Mouse (Mus musculus) A20 (cell line): ENCODE data around the gene Strip1.
"Not testable (repeated sequence)": the region's sequence is repeated elsewhere in the genome, so short reads cannot be mapped to it uniquely, and the experiment has no call there.

ENCODE experiments used
- DNase-seq: peaks from one replicate; pipeline ENCODE4 v3.0.0-alpha.2; 2011; ENCODE audit warnings: low read depth, low spot score

The Strip1 gene

DNA sequence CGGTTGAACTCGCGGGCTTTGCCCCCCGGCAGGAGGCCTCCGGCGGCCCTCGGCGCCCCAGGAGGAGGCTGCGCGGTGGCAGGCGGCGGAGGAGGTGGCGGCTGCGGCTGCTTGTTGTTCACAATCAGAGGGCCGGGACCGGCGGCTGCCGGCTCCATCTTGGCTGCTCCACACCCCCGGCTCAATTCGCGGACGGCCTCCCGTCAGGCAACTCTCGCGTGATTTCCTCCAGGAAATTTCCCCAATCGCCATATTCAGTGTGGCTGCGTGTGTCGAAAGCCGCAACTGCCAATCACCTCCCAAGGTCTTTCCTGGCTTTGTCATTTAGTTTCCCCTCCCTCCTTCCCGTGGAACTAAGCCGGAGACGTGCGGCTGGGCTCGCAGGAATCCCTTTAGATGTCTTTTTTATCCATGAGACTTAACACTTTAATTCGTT, at the start of gene Strip1:
Gene Strip1 (minus strand): TSS at position 172 of the 436 bp plus-strand sequence.
- DNase-seq, result peak; percentile 92

DNA sequence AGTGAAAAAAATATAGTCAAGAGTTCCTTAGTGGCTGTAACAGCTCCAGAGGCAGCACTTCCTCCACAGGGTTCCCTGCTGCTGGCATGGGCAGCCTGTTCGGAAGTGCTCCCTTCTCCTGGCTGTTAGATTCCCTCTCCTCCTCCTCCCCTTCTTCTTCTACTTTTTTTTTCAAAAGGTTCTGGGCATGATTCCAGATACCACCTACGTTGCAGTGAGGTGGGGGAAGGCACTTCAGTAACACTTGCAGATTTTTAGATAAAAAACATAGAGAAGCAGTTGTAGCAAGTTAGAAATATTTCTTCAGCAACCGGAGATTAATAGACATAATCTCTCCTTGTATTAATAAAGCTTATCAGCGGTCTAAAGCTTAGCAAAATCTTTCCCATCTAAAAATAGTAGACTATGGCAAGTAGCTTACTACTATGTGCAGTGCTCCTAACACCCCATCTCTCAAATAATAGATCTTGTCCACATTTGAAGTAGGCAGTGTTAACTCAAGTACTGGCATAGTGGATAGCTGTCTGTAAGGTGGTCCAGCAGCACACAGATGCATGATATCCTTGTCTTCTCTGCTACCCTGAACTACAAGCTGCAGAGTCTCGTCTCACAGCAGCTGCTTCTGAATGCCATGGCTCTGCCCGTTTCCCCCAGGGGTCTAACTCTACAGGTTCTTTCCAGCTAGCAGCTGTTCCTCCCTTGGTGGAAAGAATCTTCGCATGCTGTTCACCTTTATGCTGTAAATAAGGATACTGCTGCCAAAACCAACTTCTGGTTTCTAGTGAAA, 49.5 kb upstream of the Strip1 start:
- peak; percentile 9 for DNase-seq

- no peak for DNase-seq
Observed at GRCm38 (mm10) chr3:107671509-107671908, 40.0 kb upstream of the Strip1 start.

- DNase-seq, result no peak
Observed at GRCm38 (mm10) chr3:107670500-107670899, 39.0 kb upstream of the Strip1 start.

DNA sequence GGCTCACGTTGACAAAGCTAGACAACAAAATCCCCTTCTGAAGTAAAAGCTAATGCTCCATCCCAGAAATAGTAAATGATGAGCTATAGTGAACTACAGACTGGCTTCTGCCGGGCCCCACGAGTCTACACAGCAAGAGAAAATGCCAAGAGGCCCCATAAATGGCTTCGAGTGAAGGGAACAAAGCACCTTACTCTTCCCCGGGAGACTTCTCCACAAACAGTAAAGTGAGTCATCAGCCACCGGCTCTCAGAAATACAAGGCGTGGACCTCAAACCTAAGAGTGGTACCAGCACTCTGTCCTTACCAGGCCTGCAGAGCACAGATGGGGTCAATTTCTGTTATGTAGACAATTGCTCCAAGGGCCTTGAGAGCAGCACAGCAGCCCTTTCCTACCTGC, 37.3 kb upstream of the Strip1 start:
- no peak for DNase-seq

- DNase-seq, result no peak
Observed at GRCm38 (mm10) chr3:107667426-107667825, 35.9 kb upstream of the Strip1 start.

- DNase-seq, result no peak
Observed at GRCm38 (mm10) chr3:107664641-107665040, 33.1 kb upstream of the Strip1 start.

DNA sequence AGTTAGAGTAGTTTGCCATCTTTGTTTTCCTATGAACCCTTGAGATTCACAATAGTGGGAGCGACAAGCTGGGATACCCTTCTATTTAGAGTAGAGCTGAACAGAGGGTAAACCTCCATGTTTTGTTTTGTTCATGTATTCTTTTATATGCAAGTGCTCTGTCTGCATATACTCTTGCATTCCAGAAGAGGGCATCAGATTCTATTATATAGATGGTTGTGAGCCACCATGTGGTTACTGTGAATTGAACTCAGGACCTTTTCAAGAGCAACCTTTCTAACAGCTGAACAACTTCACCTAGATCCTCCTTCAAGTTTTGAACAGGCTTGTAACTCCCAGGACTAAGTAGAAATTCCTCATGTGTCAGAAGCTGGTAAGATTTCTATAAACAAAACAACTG, 27.5 kb upstream of the Strip1 start:
- DNase-seq, result peak; percentile 46

GRCm38 (mm10) chr3:107656888-107657287, 25.4 kb upstream of the Strip1 start:
- DNase-seq, result no peak

GRCm38 (mm10) chr3:107656151-107656550, 24.7 kb upstream of the Strip1 start:
- no peak for DNase-seq

- DNase-seq, result no peak
Observed at GRCm38 (mm10) chr3:107655491-107655890, 24.0 kb upstream of the Strip1 start.

DNA sequence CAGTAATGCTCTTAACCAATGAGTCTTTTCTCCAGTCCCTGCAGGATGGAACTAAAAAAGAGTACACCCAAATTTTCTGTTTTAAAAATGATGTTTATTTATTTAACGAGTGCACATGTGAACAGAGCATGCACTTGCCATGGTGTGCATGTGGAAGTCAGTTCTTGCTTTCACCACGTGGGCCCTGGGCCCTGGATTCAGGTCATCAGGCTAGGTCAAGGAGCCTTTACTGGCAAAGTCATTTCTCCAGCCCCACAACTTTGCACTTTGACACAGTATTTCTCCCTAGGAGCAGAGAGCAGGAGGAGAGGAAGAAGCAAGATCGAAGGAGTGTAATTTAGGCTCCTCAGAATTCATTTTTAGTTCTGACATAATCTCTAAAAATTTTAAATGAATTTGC, 23.4 kb upstream of the Strip1 start:
- DNase-seq, result no peak

GRCm38 (mm10) chr3:107652968-107653367, 21.5 kb upstream of the Strip1 start:
- DNase-seq, result no peak

- DNase-seq, result not testable (repeated sequence)
Observed at GRCm38 (mm10) chr3:107650276-107650675, 18.8 kb upstream of the Strip1 start.

- DNase-seq, result no peak
Observed at GRCm38 (mm10) chr3:107646947-107647346, 15.5 kb upstream of the Strip1 start.

DNA sequence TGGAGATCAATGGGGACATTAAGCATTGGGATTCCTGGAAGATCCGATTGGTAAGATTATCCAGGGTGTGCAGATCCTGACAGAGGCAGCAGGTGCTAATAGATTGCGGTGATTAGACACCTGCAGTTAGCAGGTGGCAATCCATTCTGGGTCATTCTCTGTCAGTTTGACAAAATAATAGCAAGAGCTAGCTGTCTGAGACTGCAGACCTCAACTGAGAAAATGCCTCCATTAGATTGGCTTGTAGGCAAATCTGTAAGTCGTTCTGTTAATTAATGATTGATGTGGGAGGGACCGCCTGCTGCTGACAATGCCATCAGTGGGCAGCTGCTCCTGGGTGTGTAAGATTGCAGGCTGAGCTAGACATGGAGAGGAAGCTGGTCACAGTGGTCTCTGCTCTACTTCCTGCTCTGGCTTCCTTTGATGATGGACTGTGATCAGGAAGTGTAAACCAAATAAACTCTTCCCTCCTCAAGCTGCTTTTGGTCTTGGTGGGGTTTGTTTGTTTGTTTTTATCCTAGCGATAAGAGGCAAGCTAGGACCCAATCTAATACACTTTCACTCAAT, 6.2 kb upstream of the Strip1 start:
- no peak for DNase-seq

- no peak for DNase-seq
Observed at GRCm38 (mm10) chr3:107636236-107636635, 4.7 kb upstream of the Strip1 start.

DNA sequence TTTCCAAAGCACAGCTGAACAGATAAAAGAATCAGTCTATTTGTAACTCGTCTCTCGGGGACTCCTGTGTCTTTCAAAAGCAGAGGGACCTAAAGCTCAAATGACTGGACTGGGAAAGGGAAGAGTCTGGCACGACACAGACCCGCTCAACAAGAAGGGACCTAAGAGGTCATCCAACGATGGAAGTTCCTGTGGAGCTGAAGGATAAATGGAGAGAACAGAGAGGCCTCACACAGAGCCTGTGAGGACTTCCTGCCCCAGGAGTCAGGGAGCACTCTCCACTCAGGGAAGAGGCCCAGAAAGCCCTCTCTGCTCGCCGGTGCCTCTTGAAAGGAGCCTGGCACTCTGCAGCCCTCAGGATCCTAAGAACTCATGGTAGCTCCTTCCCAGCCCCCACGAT, 4.3 kb upstream of the Strip1 start:
- DNase-seq, result no peak

DNA sequence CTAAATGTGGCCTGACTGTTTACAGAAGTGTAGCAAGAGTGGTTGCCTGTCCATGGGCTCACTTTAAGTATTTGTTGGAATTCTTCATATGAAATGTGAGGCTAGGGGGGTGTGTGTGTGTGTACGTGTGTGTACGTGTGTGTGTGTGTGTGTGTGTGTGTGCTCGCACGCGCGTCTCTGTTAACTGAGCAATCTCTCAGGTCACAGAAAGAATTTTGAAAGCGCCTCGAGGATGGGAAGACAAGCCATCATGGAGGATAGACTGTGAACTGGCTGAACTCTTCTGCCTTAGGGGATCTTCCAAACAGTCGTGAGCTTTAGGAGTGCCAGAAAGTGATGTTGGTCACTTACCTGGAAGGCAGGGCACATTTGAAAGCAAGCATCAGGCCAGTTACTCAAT, 2.4 kb upstream of the Strip1 start:
- no peak for DNase-seq

DNA sequence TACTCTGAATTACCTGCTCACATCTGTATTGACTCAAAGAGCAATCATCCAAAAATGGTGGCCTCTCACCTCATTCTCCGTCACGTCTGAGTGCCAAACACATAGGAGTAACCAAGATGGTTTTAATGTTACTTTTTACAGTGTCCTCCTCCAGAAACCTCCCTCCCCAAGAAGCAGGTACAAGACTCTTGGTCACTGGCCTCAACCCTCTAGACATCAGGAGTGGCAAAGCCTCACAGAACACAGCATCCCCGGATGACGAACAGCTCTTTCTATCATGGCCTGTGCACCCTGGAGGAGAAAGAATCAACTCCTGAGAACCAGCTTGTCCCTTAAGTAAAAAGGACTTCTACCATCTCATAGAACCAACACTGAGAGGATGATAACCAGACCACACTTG, 1.3 kb upstream of the Strip1 start:
- DNase-seq, result no peak

GRCm38 (mm10) chr3:107630682-107631522, 592 bp downstream of the Strip1 start, which contains the start of gene Gm10961:
Gene Gm10961, plus strand, starts transcription at chr3:107631322.
- no peak for DNase-seq

DNA sequence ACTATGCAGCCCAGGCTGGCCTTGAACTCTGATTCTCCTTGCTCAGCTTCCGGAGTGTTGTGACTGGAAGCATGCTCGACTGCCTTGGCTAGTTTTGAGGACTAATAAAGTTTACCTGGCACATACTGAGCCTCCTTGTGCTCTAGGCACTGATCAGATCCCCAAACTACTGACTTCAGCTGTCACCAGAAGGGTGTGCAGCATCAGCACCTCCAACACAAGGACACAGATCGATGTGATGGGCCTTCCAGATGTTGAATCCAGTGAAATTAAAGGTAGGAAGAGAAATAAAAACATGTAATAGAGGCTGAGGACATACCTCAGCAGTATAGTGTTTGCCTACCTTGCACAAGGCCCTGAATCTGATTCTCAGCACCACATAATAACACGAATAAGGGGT, 2.1 kb downstream of the Strip1 start:
- DNase-seq, result no peak
